Mouse (Mus musculus) spleen, embryonic (tissue): ENCODE measurements at regions not wholly inside any gene's neighbourhood (a gene's known extent, or its start where the extent isn't known, plus 50 kb on each side); places are given as distances from the start of the nearest gene placed in this dataset.

Experiments used
- CTCF ChIA-PET: fragments of 350-600 bp; sonication (Branson Sonifier 250); formaldehyde crosslinking; loops from one replicate; lab custom pipeline; 2022; lab: Charles Lee

GRCm38 (mm10) chr5:47185868-47186267 lies 797.1 kb upstream of the Slit2 start:
- CTCF ChIA-PET, result no interaction called here

- CTCF ChIA-PET, result no interaction called here
These were observed 780.6 kb upstream of the Slit2 start for GRCm38 (mm10) chr5:47202164-47202914.

GRCm38 (mm10) chr5:47202915-47203296 lies 780.0 kb upstream of the Slit2 start:
- CTCF ChIA-PET, result no interaction called here

GRCm38 (mm10) chr5:47210542-47210941 lies 772.4 kb upstream of the Slit2 start:
- CTCF ChIA-PET, result no interaction called here

GRCm38 (mm10) chr5:47215421-47215820 lies 767.5 kb upstream of the Slit2 start:
- CTCF ChIA-PET, result no interaction called here

- CTCF ChIA-PET, result no interaction called here
These were observed 757.7 kb upstream of the Slit2 start for GRCm38 (mm10) chr5:47225247-47225646.

GRCm38 (mm10) chr5:47236094-47236493 lies 746.8 kb upstream of the Slit2 start:
- CTCF ChIA-PET, result no interaction called here

- CTCF ChIA-PET, result no interaction called here
These were observed 742.9 kb upstream of the Slit2 start for GRCm38 (mm10) chr5:47240060-47240459.

GRCm38 (mm10) chr5:47240586-47240985 lies 742.4 kb upstream of the Slit2 start:
- CTCF ChIA-PET, result no interaction called here

- CTCF ChIA-PET, result no interaction called here
These were observed 728.0 kb upstream of the Slit2 start for GRCm38 (mm10) chr5:47254835-47255369.

GRCm38 (mm10) chr5:47261658-47262411 lies 721.1 kb upstream of the Slit2 start:
- CTCF ChIA-PET, result no interaction called here

- CTCF ChIA-PET, result no interaction called here
These were observed 710.3 kb upstream of the Slit2 start for GRCm38 (mm10) chr5:47272642-47273041.

GRCm38 (mm10) chr5:47273389-47274255 lies 709.3 kb upstream of the Slit2 start:
- CTCF ChIA-PET, result no interaction called here

GRCm38 (mm10) chr5:47274256-47274638 lies 708.7 kb upstream of the Slit2 start:
- CTCF ChIA-PET, result no interaction called here

GRCm38 (mm10) chr5:47276231-47277195 lies 706.4 kb upstream of the Slit2 start:
- CTCF ChIA-PET, result no interaction called here

GRCm38 (mm10) chr5:47279630-47280029 lies 703.3 kb upstream of the Slit2 start:
- CTCF ChIA-PET, result no interaction called here

- CTCF ChIA-PET, result no interaction called here
These were observed 683.3 kb upstream of the Slit2 start for GRCm38 (mm10) chr5:47299602-47300001.

- CTCF ChIA-PET, result no interaction called here
These were observed 665.4 kb upstream of the Slit2 start for GRCm38 (mm10) chr5:47317506-47317905.

- CTCF ChIA-PET, result no interaction called here
These were observed 664.8 kb upstream of the Slit2 start for GRCm38 (mm10) chr5:47318147-47318546.

- CTCF ChIA-PET, result no interaction called here
These were observed 660.3 kb upstream of the Slit2 start for GRCm38 (mm10) chr5:47322511-47323167.
